Mouse (Mus musculus) megakaryocyte, adult 5-6 weeks (primary cell): ENCODE data around the gene Borcs6. TPM values are rescaled to one million over a fixed set of nuclear protein-coding genes. Genes with fewer than 3 reads are reported as not detected.
"Not testable (repeated sequence)": the region's sequence is repeated elsewhere in the genome, so short reads cannot be mapped to it uniquely, and the experiment has no call there.

ENCODE experiments used
- ATAC-seq: 2 replicates; pipeline ENCODE4 v1.8.0; 2016; ENCODE audit warnings: mild to moderate bottlenecking, inconsistent platforms; ENCODE audit not compliant: poor library complexity, severe bottlenecking
- total RNA-seq, 2 experiments: library from RNA; stranded (forward) in 1 of 2; stranded (reverse) in 1 of 2; fragments of 153-499, 151-499 nt in 1 of 2; fragments of 221-1000, 200-1000 nt in 1 of 2; gene quantifications; 2 replicates each; pipeline versions ENCODE4 v1.2.3 to v1.2.4; 2015 to 2017

Borcs6 gene
- total RNA-seq (2015) (18.8 and 20.5 TPM in 2 replicates), total RNA-seq (2017) (17.7 and 20.2 TPM in 2 replicates)

GRCm38 (mm10) chr11:69059357-69059974 lies at the start of gene Borcs6:
Gene Borcs6 (plus strand): TSS chr11:69059717.
- ATAC-seq: peak; percentile 79

GRCm38 (mm10) chr11:69010400-69011323 lies 48.9 kb upstream of the Borcs6 start:
- no peak for ATAC-seq

GRCm38 (mm10) chr11:69011445-69011844 lies 48.1 kb upstream of the Borcs6 start:
- not testable (repeated sequence) for ATAC-seq

GRCm38 (mm10) chr11:69012071-69012601 lies 47.4 kb upstream of the Borcs6 start:
- ATAC-seq: peak; percentile 69

- peak; percentile 98 for ATAC-seq
Measured at GRCm38 (mm10) chr11:69015644-69016441, 43.7 kb upstream of the Borcs6 start, which contains the start of gene Ctc1. Gene Ctc1 (plus strand): TSS chr11:69015911.

- no peak for ATAC-seq
Measured at GRCm38 (mm10) chr11:69016755-69017154, 42.8 kb upstream of the Borcs6 start.

- no peak for ATAC-seq
Measured at GRCm38 (mm10) chr11:69020691-69021090, 38.8 kb upstream of the Borcs6 start.

- no peak for ATAC-seq
Measured at GRCm38 (mm10) chr11:69026562-69026961, 33.0 kb upstream of the Borcs6 start.

- ATAC-seq: no peak
Measured at GRCm38 (mm10) chr11:69028805-69029204, 30.7 kb upstream of the Borcs6 start.

GRCm38 (mm10) chr11:69033552-69033951 lies 26.0 kb upstream of the Borcs6 start:
- no peak for ATAC-seq

- no peak for ATAC-seq
Measured at GRCm38 (mm10) chr11:69034585-69034984, 24.9 kb upstream of the Borcs6 start.

GRCm38 (mm10) chr11:69035411-69035810 lies 24.1 kb upstream of the Borcs6 start:
- ATAC-seq: no peak

- peak; percentile 65 for ATAC-seq
Measured at GRCm38 (mm10) chr11:69035849-69036248, 23.7 kb upstream of the Borcs6 start.

GRCm38 (mm10) chr11:69036486-69037230 lies 22.9 kb upstream of the Borcs6 start:
- no peak for ATAC-seq

GRCm38 (mm10) chr11:69037231-69038061 lies 22.1 kb upstream of the Borcs6 start:
- ATAC-seq: no peak

GRCm38 (mm10) chr11:69038173-69038572 lies 21.3 kb upstream of the Borcs6 start:
- no peak for ATAC-seq

GRCm38 (mm10) chr11:69045531-69046394 lies 13.8 kb upstream of the Borcs6 start, which contains the start of gene Aurkb:
Gene Aurkb (plus strand): TSS chr11:69045647.
- ATAC-seq: peak; percentile 82

- ATAC-seq: no peak
Measured at GRCm38 (mm10) chr11:69046395-69046774, 13.1 kb upstream of the Borcs6 start.
